ENCODE assay signal across 8 mouse cellular contexts in the genomic region with DNA sequence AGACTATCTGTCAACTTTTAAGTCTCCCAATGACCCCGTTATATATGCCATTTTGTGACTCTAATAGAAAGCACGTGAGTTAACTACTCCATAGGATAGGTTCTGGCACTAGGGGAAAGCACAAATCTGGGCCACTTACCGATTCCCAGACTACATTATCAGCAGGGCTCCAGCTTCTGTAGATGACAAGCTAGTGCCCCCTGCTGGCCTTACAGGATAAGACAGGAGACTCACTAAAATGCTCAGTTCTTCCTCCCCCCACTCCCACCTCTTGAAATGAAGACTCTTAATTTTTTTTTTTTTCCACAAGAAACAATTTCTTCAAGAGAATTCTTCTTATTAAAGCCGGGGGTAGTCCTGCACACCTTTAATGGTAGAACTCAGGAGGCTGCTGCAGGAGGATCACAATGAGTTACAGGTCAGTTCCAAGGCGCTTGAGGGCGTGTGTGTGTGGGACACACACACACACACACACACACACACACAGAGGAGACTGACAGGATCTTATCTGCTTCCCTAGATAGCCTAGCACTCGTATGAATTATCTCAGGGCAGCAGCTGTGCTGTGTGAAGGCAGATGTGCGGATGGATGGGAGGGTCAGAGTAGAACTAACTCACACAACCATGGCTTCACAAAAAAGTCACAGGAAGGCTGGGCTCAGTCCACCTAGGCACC. TPM values are rescaled to one million over a fixed set of nuclear protein-coding genes. Genes with fewer than 3 reads are reported as not detected.
DNase-seq lines count a peak whose midpoint lies in the region; ATAC-seq and TF ChIP-seq lines count a peak whose summit lies in the region.

No protein-coding gene starts in this region.

- no peak for ATAC-seq in hindbrain, embryonic 16.5 days
- ATAC-seq in embryonic facial prominence, embryonic 14.5 days (ENCODE audit: low read depth): peak; percentile 56; the same call in 1 of the 2 replicates
- ATAC-seq in heart, postnatal 0 days (ENCODE audit: insufficient read depth, low read depth): peak; percentile 50

- H3K4me2 ChIP-seq in hindbrain, embryonic 16.5 days (ENCODE audit: low read length): no peak overlapping the region
- H3K4me2 ChIP-seq in embryonic facial prominence, embryonic 14.5 days (ENCODE audit: low read depth, low read length): no peak overlapping the region
- H3K4me2 ChIP-seq in heart, postnatal 0 days (ENCODE audit: low read depth, low read length): no peak overlapping the region

- peak; percentile 88 for TF ChIP-seq CTCF in heart, postnatal 0 days (IDR thresholded peaks at IDR 0.05; ENCODE audit: low read depth)

- no peak for TF ChIP-seq EP300 in heart, postnatal 0 days (IDR thresholded peaks at IDR 0.05; ENCODE audit: low read depth)

- H3K27ac ChIP-seq in hindbrain, embryonic 10.5 days: no peak overlapping the region
- H3K27ac ChIP-seq in hindbrain, embryonic 16.5 days (ENCODE audit: low read depth, low read length): no peak overlapping the region
- no peak overlapping the region for H3K27ac ChIP-seq in embryonic facial prominence, embryonic 14.5 days (replicated peaks; ENCODE audit: low read depth, low read length)
- no peak overlapping the region for H3K27ac ChIP-seq in heart, postnatal 0 days (ENCODE audit: low read depth)

- DNase-seq in hindbrain, embryonic 10.5 days (ENCODE audit: low spot score): peak; percentile 59
- DNase-seq in adrenal gland, postnatal 25 days: peak; percentile 75
- DNase-seq in embryonic facial prominence, embryonic 14.5 days (ENCODE audit: low spot score): peak; percentile 85
- peak; percentile 76 for DNase-seq in heart, postnatal 0 days (ENCODE audit: low spot score)
- peak; percentile 79 to 83 for DNase-seq in layer of hippocampus, postnatal 10 days (ENCODE audit: low spot score in 2 of 2)
- DNase-seq in lung, postnatal 36 days: peak; percentile 87
- DNase-seq in right cerebral cortex, postnatal 36 days (ENCODE audit: low spot score in 2 of 2): peak; percentile 51 to 57

- H3K4me3 ChIP-seq in hindbrain, embryonic 10.5 days: no peak overlapping the region
- H3K4me3 ChIP-seq in hindbrain, embryonic 16.5 days (ENCODE audit: low read length): no peak overlapping the region
- no peak overlapping the region for H3K4me3 ChIP-seq in embryonic facial prominence, embryonic 14.5 days (ENCODE audit: low read depth, low read length)
- no peak overlapping the region for H3K4me3 ChIP-seq in heart, postnatal 0 days (ENCODE audit: low read depth, low read length)

- H3K36me3 ChIP-seq in hindbrain, embryonic 10.5 days: peaks cover 30% of the 10 kb centered on the region
- H3K36me3 ChIP-seq in hindbrain, embryonic 16.5 days (ENCODE audit: control insufficient read depth, insufficient read depth, low read length): 0 out of 2 replicates have a peak, but pooled peaks cover 2% of the 10 kb centered on the region
- H3K36me3 ChIP-seq in embryonic facial prominence, embryonic 14.5 days (ENCODE audit: control insufficient read depth, insufficient read depth, low read length): peaks cover 18% of the 10 kb centered on the region
- H3K36me3 ChIP-seq in heart, postnatal 0 days (replicated peaks; ENCODE audit: control insufficient read depth, insufficient read depth, low read length): 0 out of 2 replicates have a peak, but pooled peaks cover 2% of the 10 kb centered on the region

- WGBS in hindbrain, embryonic 10.5 days: 54% methylated on average over 8 of the region's 8 CpGs
- WGBS in hindbrain, embryonic 16.5 days: 51% methylated on average over 8 of the region's 8 CpGs
- WGBS in embryonic facial prominence, embryonic 14.5 days: 51% methylated on average over 8 of the region's 8 CpGs
- WGBS in heart, postnatal 0 days: 38% methylated on average over 8 of the region's 8 CpGs

- no peaks in the 10 kb centered on the region for H3K27me3 ChIP-seq in hindbrain, embryonic 10.5 days (ENCODE audit: insufficient read depth, poor library complexity, severe bottlenecking)
- H3K27me3 ChIP-seq in hindbrain, embryonic 16.5 days (replicated peaks; ENCODE audit: control insufficient read depth, insufficient read depth, low read length): no peaks in the 10 kb centered on the region
- no peaks in the 10 kb centered on the region for H3K27me3 ChIP-seq in embryonic facial prominence, embryonic 14.5 days (replicated peaks; ENCODE audit: control insufficient read depth, insufficient read depth, low read length)
- no peaks in the 10 kb centered on the region for H3K27me3 ChIP-seq in heart, postnatal 0 days (ENCODE audit: control insufficient read depth, insufficient read depth, low read length)

- H3K9ac ChIP-seq in hindbrain, embryonic 16.5 days (ENCODE audit: low read depth, low read length): no peak overlapping the region
- H3K9ac ChIP-seq in embryonic facial prominence, embryonic 14.5 days (ENCODE audit: low read depth, low read length): no peak overlapping the region
- H3K9ac ChIP-seq in heart, postnatal 0 days (replicated peaks; ENCODE audit: low read depth, low read length): no peak overlapping the region

- H3K4me1 ChIP-seq in hindbrain, embryonic 10.5 days (replicated peaks): peaks cover 13% of the 10 kb centered on the region
- peaks cover 3% of the 10 kb centered on the region for H3K4me1 ChIP-seq in hindbrain, embryonic 16.5 days (ENCODE audit: control insufficient read depth, insufficient read depth, low read depth, low read length)
- no peaks in the 10 kb centered on the region for H3K4me1 ChIP-seq in embryonic facial prominence, embryonic 14.5 days (ENCODE audit: control insufficient read depth, insufficient read depth, low read length)
- H3K4me1 ChIP-seq in heart, postnatal 0 days (ENCODE audit: control insufficient read depth, insufficient read depth): 0 out of 2 replicates have a peak, but pooled peaks cover 4% of the 10 kb centered on the region

- H3K9me3 ChIP-seq in hindbrain, embryonic 10.5 days: peaks cover 21% of the 10 kb centered on the region
- peaks cover 13% of the 10 kb centered on the region for H3K9me3 ChIP-seq in hindbrain, embryonic 16.5 days (ENCODE audit: control insufficient read depth, low read length)
- peaks cover 14% of the 10 kb centered on the region; the same call in 1 of the 2 replicates for H3K9me3 ChIP-seq in embryonic facial prominence, embryonic 14.5 days (ENCODE audit: control insufficient read depth, low read length)
- no peaks in the 10 kb centered on the region for H3K9me3 ChIP-seq in heart, postnatal 0 days (replicated peaks; ENCODE audit: control insufficient read depth, low read length)

RNA-seq across cellular contexts. Expression of gene Glrx5, which starts 7.1 kb away (rescaled TPM):
- polyA plus RNA-seq in hindbrain, embryonic 10.5 days (2016; fragmentation: Nextera tagmentation; extraction: Ambion mirVana): 230 and 235 TPM in 2 replicates
- 168 and 179 TPM in 2 replicates for polyA plus RNA-seq in hindbrain, embryonic 16.5 days (2015; fragmentation: Nextera tagmentation; extraction: Ambion mirVana)
- 183 and 235 TPM in 2 replicates for total RNA-seq in adrenal gland, postnatal 25 days (2021)
- polyA plus RNA-seq in embryonic facial prominence, embryonic 14.5 days (2014; fragmentation: Nextera tagmentation; extraction: Ambion mirVana): 183 and 186 TPM in 2 replicates
- 44.7 and 87.7 TPM in 2 replicates for total RNA-seq in heart, postnatal 0 days (2014; rRNA removed; ENCODE audit: low replicate concordance)
- 210 and 217 TPM in 2 replicates for polyA plus RNA-seq in heart, postnatal 0 days (2015; fragmentation: Nextera tagmentation; extraction: Ambion mirVana)
- 10 to 100 TPM; 62.2 to 76.7 TPM for total RNA-seq in layer of hippocampus, postnatal 10 days (2021)

RNA-seq across cellular contexts. Expression of gene Syne3, which starts 15.8 kb away (rescaled TPM):
- 0.09 and 0.15 TPM in 2 replicates for polyA plus RNA-seq in hindbrain, embryonic 10.5 days (2016; fragmentation: Nextera tagmentation; extraction: Ambion mirVana)
- polyA plus RNA-seq in hindbrain, embryonic 16.5 days (2015; fragmentation: Nextera tagmentation; extraction: Ambion mirVana): 0.38 and 0.60 TPM in 2 replicates
- total RNA-seq in adrenal gland, postnatal 25 days (2021): 8.6 and 14.8 TPM in 2 replicates
- 1.8 and 3.0 TPM in 2 replicates for polyA plus RNA-seq in embryonic facial prominence, embryonic 14.5 days (2014; fragmentation: Nextera tagmentation; extraction: Ambion mirVana)
- total RNA-seq in heart, postnatal 0 days (2014; rRNA removed; ENCODE audit: low replicate concordance): 5.0 TPM in 2 replicates
- 1.8 TPM in 2 replicates for polyA plus RNA-seq in heart, postnatal 0 days (2015; fragmentation: Nextera tagmentation; extraction: Ambion mirVana)
- total RNA-seq in layer of hippocampus, postnatal 10 days (2021): under 1 TPM; 0.73 to 0.80 TPM
